11 mouse cellular contexts compared by ENCODE assay signal in the genomic region with DNA sequence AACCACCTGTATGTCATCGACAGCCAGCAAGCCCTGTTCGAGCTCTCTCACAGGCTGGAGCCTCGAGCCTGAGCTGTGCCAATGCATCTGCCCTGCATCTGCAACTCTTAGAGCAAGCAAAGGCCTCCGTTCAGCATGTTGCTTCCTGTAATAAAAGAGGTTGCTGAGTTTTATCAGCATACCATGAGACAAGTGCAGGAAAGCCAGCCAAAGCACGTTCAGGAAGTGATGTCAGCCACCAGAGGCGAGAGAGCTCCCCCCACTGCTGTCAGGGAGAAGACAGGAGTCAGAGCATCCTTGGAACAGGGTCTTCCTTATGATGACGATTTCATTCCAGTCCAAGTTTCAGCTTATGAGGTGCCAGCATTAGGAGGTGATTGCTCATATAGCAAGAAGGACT. TPM values are rescaled to one million over a fixed set of nuclear protein-coding genes. Genes with fewer than 3 reads are reported as not detected.
DNase-seq lines count a peak whose midpoint lies in the region; ATAC-seq and TF ChIP-seq lines count a peak whose summit lies in the region.
"Had no signal": no experiment of that assay in that cellular context is flagged by ENCODE, and none has a peak within 500 bp of the region (broad histone marks: within the 10 kb centered on the region; RNA-seq: fewer than 3 reads in every experiment).

No protein-coding gene starts in this region.

- peak; percentile 20 for DNase-seq in embryo, embryonic 11 days
- no peak for DNase-seq in embryo, embryonic 10.5 days (ENCODE audit: low spot score)
- peak; percentile 61 for DNase-seq in heart, postnatal 4 days
- DNase-seq in lung, postnatal 14 days, result peak; percentile 41
- DNase-seq in cerebellum, adult 11-12 months, result no peak
- no peak for DNase-seq in layer of hippocampus, postnatal 36 days
- DNase-seq: cerebellum, adult 9-10 months had no signal

- no peak overlapping the region for H3K27ac ChIP-seq in ES-Bruce4 (ENCODE audit: insufficient read depth, low read length)
- no peak overlapping the region for H3K27ac ChIP-seq in forebrain, embryonic 15.5 days (replicated peaks)
- H3K27ac ChIP-seq: forebrain, embryonic 13.5 days; liver, embryonic 14.5 days had no signal

- peak; percentile 24 for TF ChIP-seq CTCF in ES-Bruce4 (IDR thresholded peaks at IDR 0.05; ENCODE audit: low read depth, low read length)

- H3K9me3 ChIP-seq in ES-Bruce4 (replicated peaks; ENCODE audit: control insufficient read depth, insufficient read depth, low read length, poor library complexity, severe bottlenecking), result no peaks in the 10 kb centered on the region
- no peaks in the 10 kb centered on the region for H3K9me3 ChIP-seq in forebrain, embryonic 15.5 days
- H3K9me3 ChIP-seq: forebrain, embryonic 13.5 days had no signal

- no peak for TF ChIP-seq EP300 in ES-Bruce4 (IDR thresholded peaks at IDR 0.05; ENCODE audit: insufficient read depth, low read depth, low read length)

- 82% methylated on average over 7 of the region's 7 CpGs for WGBS in forebrain, embryonic 15.5 days

- H3K4me1 ChIP-seq in ES-Bruce4 (ENCODE audit: control insufficient read depth, insufficient read depth, low read length), result no peaks in the 10 kb centered on the region
- H3K4me1 ChIP-seq in forebrain, embryonic 15.5 days, result peaks cover 12% of the 10 kb centered on the region

- 0 out of 2 replicates have a peak, but pooled peaks cover 2% of the 10 kb centered on the region for H3K36me3 ChIP-seq in ES-Bruce4 (ENCODE audit: control insufficient read depth, insufficient read depth, low read length, poor library complexity, severe bottlenecking)
- H3K36me3 ChIP-seq in forebrain, embryonic 15.5 days, result peaks cover 5% of the 10 kb centered on the region; the same call in 1 of the 2 replicates

- no peak overlapping the region for H3K4me3 ChIP-seq in ES-Bruce4 (ENCODE audit: low read depth, low read length)
- H3K4me3 ChIP-seq in forebrain, embryonic 15.5 days, result no peak overlapping the region
- H3K4me3 ChIP-seq: forebrain, embryonic 13.5 days had no signal

- no peak for TF ChIP-seq POLR2A in ES-Bruce4 (IDR thresholded peaks at IDR 0.05; ENCODE audit: insufficient read depth, low read length)

- H3K9ac ChIP-seq in ES-Bruce4 (ENCODE audit: low read depth, poor library complexity, severe bottlenecking), result no peak overlapping the region
- H3K9ac ChIP-seq in forebrain, embryonic 15.5 days (replicated peaks), result no peak overlapping the region
- H3K9ac ChIP-seq: forebrain, embryonic 13.5 days; liver, embryonic 14.5 days had no signal

- ATAC-seq in forebrain, embryonic 15.5 days (replicated peaks), result no peak
- ATAC-seq: forebrain, embryonic 13.5 days had no signal

- no peak overlapping the region for H3K4me2 ChIP-seq in forebrain, embryonic 15.5 days (replicated peaks)
- H3K4me2 ChIP-seq: forebrain, embryonic 13.5 days had no signal

- no peaks in the 10 kb centered on the region for H3K27me3 ChIP-seq in ES-Bruce4 (ENCODE audit: control insufficient read depth, insufficient read depth, low read length, poor library complexity, severe bottlenecking)
- H3K27me3 ChIP-seq in forebrain, embryonic 15.5 days, result no peaks in the 10 kb centered on the region

RNA-seq across cellular contexts. Expression of gene Cdca7l, which starts 48.1 kb away (rescaled TPM):
- polyA plus RNA-seq in ES-Bruce4 (2011; ENCODE audit: insufficient read depth, insufficient read length, low read depth, missing spikeins), result 29.1 and 34.8 TPM in 2 replicates
- 1 to 10 TPM; 6.5 to 7.3 TPM for total RNA-seq in heart, postnatal 4 days (2021)
- 11.6 and 13.9 TPM in 2 replicates for polyA plus RNA-seq in forebrain, embryonic 15.5 days (2015; fragmentation: Nextera tagmentation; extraction: Ambion mirVana)
- 1 to 10 TPM; 1.1 to 1.3 TPM for total RNA-seq in layer of hippocampus, postnatal 36 days (2021)

Comparison
In these comparisons a context has a peak if more than half of its experiments do, and no peak if none do; other contexts are left out.
1. DNase-seq: peak in embryo, embryonic 11 days (single experiment), heart, postnatal 4 days (single experiment) and lung, postnatal 14 days (single experiment); none in embryo, embryonic 10.5 days (single experiment), cerebellum, adult 11-12 months (single experiment) and layer of hippocampus, postnatal 36 days (0 of 2).